Mouse (Mus musculus) G1E-ER4 (cell line): ENCODE results near the gene Acot11. TPM values are rescaled to one million over a fixed set of nuclear protein-coding genes. Genes with fewer than 3 reads are reported as not detected.

ENCODE experiments used
- GATA1 ChIP-seq: IDR thresholded peaks from one replicate; pipeline ENCODE4 v1.8.0; 2012; ENCODE audit warnings: low read length, inconsistent platforms
- polyA plus RNA-seq: library from polyadenylated mRNA; stranded (reverse); fragments of >175 nt; gene quantifications from 2 replicates; pipeline ENCODE4 v1.2.3, GENCODE M21; 2012

The Acot11 gene
- polyA plus RNA-seq, 1 experiment: 0.10 TPM

DNA sequence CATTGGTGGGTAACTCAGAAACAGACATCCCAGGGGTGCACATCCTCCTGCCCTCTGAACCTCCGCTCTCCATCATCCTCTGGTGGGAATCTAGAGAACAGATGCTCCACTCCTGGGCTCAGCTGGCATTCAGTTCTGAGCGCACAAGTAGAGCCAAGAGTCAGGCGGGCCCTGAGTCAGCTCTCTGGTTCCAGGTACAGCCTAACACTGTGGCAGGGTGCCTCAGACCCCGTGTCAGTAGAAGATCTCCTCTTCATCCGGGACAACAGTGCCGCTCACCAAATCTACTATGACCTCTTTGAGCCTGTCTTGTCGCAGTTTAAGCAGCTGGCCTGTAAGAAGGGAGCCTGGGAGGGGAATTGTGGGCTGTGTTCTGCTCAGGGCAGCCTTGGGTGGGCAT lies 58.9 kb downstream of the Acot11 start:
- TF ChIP-seq GATA1: no peak

GRCm38 (mm10) chr4:106737904-106738303 lies 66.9 kb downstream of the Acot11 start:
- TF ChIP-seq GATA1: no peak

DNA sequence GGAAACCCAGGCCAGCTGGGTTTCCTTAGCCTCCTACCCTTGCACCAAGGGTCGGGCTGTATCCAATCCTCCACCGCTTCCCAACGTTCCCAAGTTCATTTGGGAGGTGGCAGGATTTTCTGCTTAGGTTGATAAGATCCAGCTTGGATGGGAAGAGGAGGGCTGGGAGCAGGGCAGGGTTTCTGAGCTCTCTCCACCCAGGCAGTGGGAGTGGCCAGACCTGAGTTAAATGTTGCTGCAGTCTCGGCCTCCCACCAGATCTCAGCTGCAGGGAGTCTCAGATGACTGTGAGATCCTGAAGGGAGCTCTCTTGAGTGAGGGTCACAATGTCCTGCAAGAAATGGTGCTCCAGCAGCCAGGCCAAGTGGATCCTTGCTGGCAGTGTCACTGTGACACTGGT lies 71.2 kb downstream of the Acot11 start, which contains the start of gene Fam151a:
Gene Fam151a (plus strand): TSS at position 254 of the 400 bp plus-strand sequence.
- no peak for TF ChIP-seq GATA1

DNA sequence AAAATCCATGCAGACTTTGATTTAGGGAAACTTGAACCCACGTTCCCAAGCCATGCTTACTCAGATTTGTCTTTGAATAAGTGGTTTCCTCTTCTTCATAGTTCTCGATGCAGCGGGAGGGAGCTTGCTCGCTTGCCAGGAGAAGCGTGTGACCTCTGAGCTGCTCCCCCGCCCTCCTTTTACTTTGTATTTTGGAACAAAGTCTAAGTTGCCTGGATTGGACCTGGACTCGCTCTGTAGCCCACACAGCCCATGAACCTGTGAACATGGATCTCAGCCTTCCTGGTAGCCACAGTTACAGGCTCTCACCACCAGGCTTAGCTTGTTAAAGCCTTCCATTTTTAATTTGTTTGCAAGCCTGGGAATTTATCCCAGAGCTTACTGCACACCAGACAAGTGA lies 74.0 kb downstream of the Acot11 start, which contains the start of gene Mroh7:
Gene Mroh7 (minus strand): TSS at position 112 of the 400 bp plus-strand sequence.
- TF ChIP-seq GATA1: no peak

DNA sequence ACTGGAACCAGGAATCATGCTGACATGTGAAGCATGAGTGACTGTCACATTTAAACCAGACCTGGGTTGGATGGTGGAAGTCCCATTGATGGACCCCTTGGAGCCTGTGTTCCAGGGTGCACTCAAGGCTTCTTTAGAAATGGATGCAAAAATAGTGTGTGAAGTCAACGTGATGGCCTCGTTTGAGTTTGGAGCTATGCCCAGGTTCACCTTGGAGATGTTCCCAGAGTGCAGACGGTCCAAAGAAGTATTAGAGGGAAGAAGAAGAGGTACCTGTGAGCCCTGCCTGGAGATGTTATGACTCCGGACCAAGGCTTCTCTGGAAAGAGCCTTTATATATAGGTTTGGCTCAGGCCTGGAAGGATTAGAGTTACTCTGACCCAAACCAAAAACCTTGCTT lies 84.2 kb downstream of the Acot11 start:
- no peak for TF ChIP-seq GATA1

DNA sequence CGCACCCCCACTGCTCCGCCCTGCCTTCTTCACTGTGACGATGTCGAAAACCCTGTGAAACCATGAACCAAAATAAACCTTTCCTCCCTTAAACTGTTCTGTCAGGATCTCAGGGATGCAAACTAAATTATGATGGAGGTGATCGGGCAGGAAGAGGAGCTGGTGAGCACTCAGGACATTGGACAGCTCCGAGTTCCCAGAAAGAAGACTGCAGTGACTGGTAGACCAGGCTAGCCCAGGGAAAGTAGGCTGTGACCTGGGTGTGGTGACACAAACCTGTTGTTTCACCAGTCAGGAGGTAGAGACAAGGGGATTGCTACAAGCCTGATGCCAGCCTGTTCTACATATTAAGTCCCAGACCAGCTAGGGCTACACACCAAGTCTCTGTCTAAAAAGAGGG lies 91.2 kb downstream of the Acot11 start:
- TF ChIP-seq GATA1: no peak

GRCm38 (mm10) chr4:106708408-106708807 lies 96.4 kb downstream of the Acot11 start:
- TF ChIP-seq GATA1: no peak

DNA sequence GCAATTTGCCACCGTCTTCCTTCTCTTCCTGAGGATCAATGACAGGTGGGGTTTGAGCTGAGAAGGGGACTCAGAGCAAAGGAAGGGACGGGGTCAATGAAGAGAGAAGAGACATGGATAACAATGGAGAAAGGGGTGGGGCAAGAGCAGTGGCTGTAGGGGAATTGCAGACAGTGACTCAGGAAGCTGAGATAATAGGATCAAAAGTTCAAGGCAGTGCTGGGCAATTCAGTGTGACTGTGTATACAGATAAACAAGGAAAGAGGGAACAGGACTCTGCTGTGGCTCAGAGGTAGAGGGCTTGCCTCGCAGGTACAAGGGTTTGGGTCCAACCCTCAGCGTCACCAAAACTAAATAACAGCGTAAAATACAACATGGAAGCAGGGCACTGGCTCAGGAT lies 96.8 kb downstream of the Acot11 start:
- TF ChIP-seq GATA1: no peak

DNA sequence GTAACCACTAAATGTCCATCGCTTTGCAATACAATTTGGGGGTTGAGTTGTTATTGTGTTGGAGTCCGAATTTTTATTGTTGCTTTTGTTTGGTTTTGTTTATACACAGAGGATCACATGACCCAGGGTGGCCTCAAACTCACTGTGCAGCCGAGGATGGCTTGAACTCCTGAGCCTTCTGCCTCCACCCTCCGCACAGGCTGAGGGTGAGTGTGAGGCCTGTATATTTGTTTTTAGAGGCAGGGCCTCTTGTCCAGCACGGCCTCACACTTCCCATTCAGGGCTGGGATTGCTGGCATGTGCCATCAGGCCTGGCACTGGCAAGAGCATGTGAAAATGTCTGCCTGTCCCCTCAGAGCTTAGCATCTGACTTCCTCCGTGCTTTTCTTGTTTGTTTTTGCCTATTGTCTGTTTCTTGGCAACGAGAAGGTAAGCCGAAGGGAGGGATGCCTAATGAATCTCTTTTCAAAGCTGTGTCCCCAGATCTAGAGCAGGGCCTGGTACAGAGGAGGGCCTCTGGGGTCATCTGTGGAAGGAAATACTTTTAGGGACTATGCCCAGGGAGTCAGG lies 99.6 kb downstream of the Acot11 start:
- TF ChIP-seq GATA1: no peak

GRCm38 (mm10) chr4:106704416-106704815 lies 100.4 kb downstream of the Acot11 start:
- TF ChIP-seq GATA1: no peak

DNA sequence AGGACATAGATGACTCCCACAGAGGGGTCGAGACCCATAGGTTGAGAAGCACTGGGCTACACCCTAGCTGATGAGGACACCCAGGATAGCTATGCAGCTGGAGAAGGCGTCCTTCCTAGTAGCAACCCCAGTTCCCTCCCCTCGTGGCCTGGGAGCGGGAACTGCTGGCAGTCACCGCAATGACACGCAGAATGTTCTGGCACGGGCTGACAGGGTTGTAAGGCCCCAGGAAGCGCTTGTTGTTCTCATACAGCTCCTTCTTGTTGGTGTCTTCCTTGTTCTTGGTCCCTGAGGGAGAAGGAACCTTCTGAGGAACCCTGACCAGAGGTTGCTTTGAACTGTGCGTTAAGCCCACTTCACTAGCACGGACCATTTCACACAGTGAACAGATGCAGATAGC lies 100.8 kb downstream of the Acot11 start:
- TF ChIP-seq GATA1: no peak

DNA sequence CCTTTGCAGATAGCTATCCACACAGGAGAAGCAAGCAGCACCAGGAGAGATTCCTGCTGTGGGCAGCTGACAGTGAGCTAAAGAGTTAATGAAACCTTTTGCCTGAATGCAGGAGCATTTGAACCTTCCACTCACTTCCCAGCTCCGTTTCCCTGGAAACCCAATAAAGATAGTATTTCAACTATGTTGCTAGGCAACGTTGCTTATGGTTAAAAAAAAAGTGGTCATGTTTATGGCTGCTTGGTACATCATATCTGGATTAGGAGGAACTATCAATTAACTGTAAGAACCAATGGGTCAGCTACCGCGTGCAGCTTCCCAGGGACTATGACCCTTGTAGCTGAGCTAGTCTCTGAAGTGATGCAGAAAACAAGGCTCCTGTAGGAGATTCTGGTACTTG lies 104.0 kb downstream of the Acot11 start:
- TF ChIP-seq GATA1: no peak

- no peak for TF ChIP-seq GATA1
Observed at GRCm38 (mm10) chr4:106699989-106700388, 104.8 kb downstream of the Acot11 start.

Other genes starting within 250 kb of the Acot11 start
- gene Dhcr24, start 244.0 kb downstream of the Acot11 start, polyA plus RNA-seq: 86.9 and 101 TPM in 2 replicates
- gene Lexm, start 187.8 kb downstream of the Acot11 start, polyA plus RNA-seq: not detected in 2 replicates
- not detected in 2 replicates for gene Ttc22, start 182.6 kb downstream of the Acot11 start, polyA plus RNA-seq
- gene Pars2, start 153.9 kb downstream of the Acot11 start, polyA plus RNA-seq: 3.7 and 5.4 TPM in 2 replicates
- gene Ttc4, start 126.1 kb downstream of the Acot11 start, polyA plus RNA-seq: 3.0 and 16.1 TPM in 2 replicates
- not detected in 2 replicates for gene Mroh7, start 74.1 kb downstream of the Acot11 start, polyA plus RNA-seq
- not detected in 2 replicates for gene Fam151a, start 71.1 kb downstream of the Acot11 start, polyA plus RNA-seq
- 478 and 565 TPM in 2 replicates for gene Ssbp3, start 105.7 kb upstream of the Acot11 start, polyA plus RNA-seq